Mouse (Mus musculus) C2C12 (cell line): ENCODE results near the gene Vipr1. TPM values are rescaled to one million over a fixed set of nuclear protein-coding genes. Genes with fewer than 3 reads are reported as not detected.
A peak's percentile ranks its signal among the peaks of the same experiment; 100 is the strongest.

ENCODE experiments used
- H3K27me3 ChIP-seq: one replicate; pipeline ENCODE4 v1.6.1; 2011; ENCODE audit not compliant: control insufficient read depth, insufficient read depth, insufficient read length
- H3K36me3 ChIP-seq: one replicate; pipeline ENCODE4 v1.6.1; 2011; ENCODE audit not compliant: control insufficient read depth, insufficient read depth
- H3K4me3 ChIP-seq: one replicate; pipeline ENCODE4 v1.5.1; 2011; ENCODE audit warnings: mild to moderate bottlenecking, control low read depth; ENCODE audit not compliant: poor library complexity, insufficient read depth, severe bottlenecking
- H3K79me2 ChIP-seq: one replicate; pipeline ENCODE4 v1.6.1; 2011; ENCODE audit not compliant: control insufficient read depth, insufficient read depth
- H3K79me3 ChIP-seq: one replicate; pipeline ENCODE4 v1.6.1; 2011; ENCODE audit warnings: low read depth, control low read depth
- H3ac ChIP-seq: one replicate; pipeline ENCODE3; 2011; ENCODE audit warnings: low read depth; ENCODE audit not compliant: control insufficient read depth, insufficient read length
- CEBPB ChIP-seq: IDR thresholded peaks from one replicate; pipeline ENCODE4 v1.6.1; 2011; ENCODE audit warnings: low read depth, mild to moderate bottlenecking, control low read depth, moderate library complexity
- CTCF ChIP-seq: IDR thresholded peaks from one replicate; pipeline ENCODE4 v1.5.1; 2011; ENCODE audit not compliant: control insufficient read depth, insufficient read depth, insufficient read length
- FOSL1 ChIP-seq: IDR thresholded peaks from one replicate; pipeline ENCODE4 v1.8.0; 2011; ENCODE audit warnings: mild to moderate bottlenecking, low read length; ENCODE audit not compliant: poor library complexity, insufficient read depth, severe bottlenecking
- MAX ChIP-seq: IDR thresholded peaks from one replicate; pipeline ENCODE4 v1.6.1; 2011; ENCODE audit warnings: mild to moderate bottlenecking, control low read depth
- MYOD1 ChIP-seq: IDR thresholded peaks from one replicate; pipeline ENCODE4 v1.6.1; 2011; ENCODE audit warnings: low read depth; ENCODE audit not compliant: control insufficient read depth, insufficient read length
- MYOG ChIP-seq: IDR thresholded peaks from one replicate; pipeline ENCODE4 v1.6.1; 2011; ENCODE audit not compliant: control insufficient read depth, insufficient read length; ENCODE audit errors: extremely low read depth
- USF1 ChIP-seq: IDR thresholded peaks from one replicate; pipeline ENCODE4 v1.6.1; 2011; ENCODE audit warnings: low read depth, mild to moderate bottlenecking, control low read depth, moderate library complexity
- polyA plus RNA-seq: library from polyadenylated mRNA; unstranded; fragments of >200 nt; fragmentation: generic; extraction: Trizol; gene quantifications from one replicate; pipeline ENCODE4 v1.2.1, GENCODE M21; 2012; ENCODE audit warnings: missing spikeins

The Vipr1 gene
- polyA plus RNA-seq, 1 experiment: 0.19 TPM

- Histone ChIP-seq H3K36me3 (no peaks in the 10 kb centered on the region), H3K79me3 (no peaks in the 10 kb centered on the region), H3K79me2 (no peaks in the 10 kb centered on the region), H3ac (peak within 1 kb of the TSS; percentile 85), H3K4me3 (peak within 1 kb of the TSS; percentile 40), H3K27me3 (no peaks in the 10 kb centered on the region)
- TF ChIP-seq USF1 (no peak), MYOG (no peak), CEBPB (no peak), MAX (peak; percentile 33)
Observed at GRCm38 (mm10) chr9:121704646-121705625, 62.4 kb downstream of the Vipr1 start, which contains the start of gene Sec22c. Sec22c (minus strand) TSS chr9:121705490.

DNA sequence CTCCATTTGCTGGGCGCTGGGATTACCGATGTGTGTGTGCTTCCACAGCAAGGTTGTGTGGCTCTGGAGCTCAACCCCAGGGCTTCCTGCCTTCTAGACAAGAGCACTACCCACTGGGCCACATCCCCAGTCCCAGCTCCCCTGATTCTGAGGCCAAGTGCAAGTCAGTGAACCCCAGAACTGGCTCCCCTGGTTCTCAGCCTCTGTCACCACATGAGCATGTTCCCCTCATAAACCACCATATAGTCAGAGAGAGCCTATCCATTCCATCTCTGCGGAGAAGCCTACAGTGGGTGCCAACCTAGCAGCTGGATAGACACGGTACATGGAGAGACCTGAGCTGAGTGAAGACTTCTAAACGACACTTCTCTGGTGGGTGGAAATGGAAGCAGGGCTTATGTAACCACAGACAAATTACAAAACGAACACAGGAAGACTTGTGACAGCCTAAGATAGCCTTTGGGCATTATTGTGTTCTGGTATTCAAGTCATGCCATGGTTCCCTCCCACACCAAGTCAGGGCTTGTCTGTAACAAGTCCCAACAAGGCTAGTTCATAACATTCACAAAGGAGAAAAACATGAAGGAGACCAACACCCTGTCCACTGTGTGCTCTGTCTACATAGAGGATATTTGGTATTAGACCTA lies 63.6 kb downstream of the Vipr1 start:
- Histone ChIP-seq H3K79me3 (peaks cover 2% of the 10 kb centered on the region), H3K36me3 (no peaks in the 10 kb centered on the region), H3K79me2 (peaks cover 9% of the 10 kb centered on the region), H3ac (no peak overlapping the region), H3K27me3 (no peaks in the 10 kb centered on the region), H3K4me3 (no peak overlapping the region)
- TF ChIP-seq FOSL1: no peak
- TF ChIP-seq MYOD1: no peak
- TF ChIP-seq CTCF: no peak
- no peak for TF ChIP-seq MYOG
- TF ChIP-seq MAX: no peak
- no peak for TF ChIP-seq CEBPB
- TF ChIP-seq USF1: no peak

DNA sequence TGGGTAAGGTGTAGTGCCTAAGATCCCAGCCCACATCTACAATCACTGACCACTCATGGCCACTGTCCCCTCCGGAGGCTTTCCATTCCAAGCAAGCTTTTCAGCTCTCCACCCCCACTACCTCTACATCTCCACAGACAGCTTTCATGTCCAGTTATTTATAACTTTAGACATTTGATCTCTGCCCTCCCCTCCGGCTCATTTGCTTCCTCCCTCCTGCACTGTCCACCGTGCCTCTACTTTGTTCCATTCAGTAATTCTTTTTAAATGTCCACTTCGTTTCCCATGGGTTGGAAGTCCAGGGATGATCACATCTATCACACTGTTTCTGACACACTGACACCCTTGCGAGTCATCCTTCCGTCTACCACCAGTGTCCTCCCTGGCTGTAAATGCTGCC lies 65.3 kb downstream of the Vipr1 start:
- Histone ChIP-seq H3K79me3 (peaks cover 4% of the 10 kb centered on the region), H3K4me3 (no peak overlapping the region), H3K36me3 (peaks cover under 1% of the 10 kb centered on the region), H3K79me2 (peaks cover 23% of the 10 kb centered on the region), H3ac (no peak overlapping the region), H3K27me3 (no peaks in the 10 kb centered on the region)
- no peak for TF ChIP-seq CEBPB
- TF ChIP-seq MAX: no peak
- no peak for TF ChIP-seq MYOD1
- TF ChIP-seq MYOG: no peak
- TF ChIP-seq USF1: no peak
- TF ChIP-seq FOSL1: no peak
- no peak for TF ChIP-seq CTCF

- H3K79me3 ChIP-seq: peaks cover 4% of the 10 kb centered on the region
- no peak for TF ChIP-seq FOSL1
- TF ChIP-seq MYOD1: no peak
- no peak for TF ChIP-seq CEBPB
- no peak for TF ChIP-seq CTCF
- no peak for TF ChIP-seq MYOG
- no peak for TF ChIP-seq MAX
- TF ChIP-seq USF1: no peak
- H3K36me3 ChIP-seq: peaks cover 5% of the 10 kb centered on the region
- peaks cover 23% of the 10 kb centered on the region for H3K79me2 ChIP-seq
- no peaks in the 10 kb centered on the region for H3K27me3 ChIP-seq
- H3ac ChIP-seq: no peak overlapping the region
- H3K4me3 ChIP-seq: no peak overlapping the region
Observed at GRCm38 (mm10) chr9:121708506-121709486, 66.3 kb downstream of the Vipr1 start.

DNA sequence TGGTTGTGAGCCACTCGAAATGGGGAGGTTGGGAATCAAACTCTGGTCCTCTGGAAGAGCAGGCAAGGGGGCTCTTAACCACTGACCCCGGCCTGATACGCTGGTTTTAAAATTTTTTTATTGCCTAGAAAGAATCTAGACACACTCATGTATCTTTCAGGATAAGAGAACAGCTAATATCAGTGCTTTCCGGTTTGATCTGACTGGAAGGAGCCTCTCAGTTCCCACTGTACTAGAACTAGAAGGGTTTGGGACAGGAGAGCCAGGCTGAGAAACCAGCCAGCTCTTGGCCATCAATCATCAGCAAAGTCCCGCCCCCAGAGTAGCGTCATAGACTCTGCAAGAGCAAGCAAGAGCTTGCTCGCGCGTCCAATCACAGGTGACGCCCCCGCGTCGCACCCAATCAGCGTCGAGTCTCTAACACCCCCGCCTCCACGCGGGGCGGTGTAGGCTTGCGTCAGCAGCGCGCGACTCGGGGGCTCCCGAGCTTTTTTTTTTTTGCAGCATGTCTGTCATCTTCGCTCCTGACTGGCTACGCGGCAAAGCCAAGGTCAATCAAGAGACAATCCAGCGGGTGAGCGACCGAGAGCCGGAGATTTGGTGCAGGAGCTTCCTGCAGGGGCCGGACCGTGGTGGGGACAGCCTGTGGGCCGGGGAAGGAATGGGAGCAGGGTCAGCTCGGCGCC lies 67.5 kb downstream of the Vipr1 start, which contains the start of gene Ss18l2:
TSS of gene Ss18l2 (plus strand) at position 432 of the 686 bp plus-strand sequence.
- Histone ChIP-seq H3K4me3 (peak within 1 kb of the TSS; percentile 82), H3ac (peak within 1 kb of the TSS; percentile 83), H3K79me3 (peaks cover 4% of the 10 kb centered on the region), H3K79me2 (peaks cover 23% of the 10 kb centered on the region), H3K36me3 (peaks cover 5% of the 10 kb centered on the region), H3K27me3 (no peaks in the 10 kb centered on the region)
- no peak for TF ChIP-seq FOSL1
- TF ChIP-seq MAX: peak; percentile 56
- TF ChIP-seq USF1: no peak
